Mouse (Mus musculus) NIH3T3 (cell line): ENCODE data around the gene Spem2.

Experiments used
- DNase-seq: peaks from one replicate; pipeline ENCODE4 v3.0.0-alpha.2; 2012; ENCODE audit warnings: low read depth

Gene Spem2

DNA sequence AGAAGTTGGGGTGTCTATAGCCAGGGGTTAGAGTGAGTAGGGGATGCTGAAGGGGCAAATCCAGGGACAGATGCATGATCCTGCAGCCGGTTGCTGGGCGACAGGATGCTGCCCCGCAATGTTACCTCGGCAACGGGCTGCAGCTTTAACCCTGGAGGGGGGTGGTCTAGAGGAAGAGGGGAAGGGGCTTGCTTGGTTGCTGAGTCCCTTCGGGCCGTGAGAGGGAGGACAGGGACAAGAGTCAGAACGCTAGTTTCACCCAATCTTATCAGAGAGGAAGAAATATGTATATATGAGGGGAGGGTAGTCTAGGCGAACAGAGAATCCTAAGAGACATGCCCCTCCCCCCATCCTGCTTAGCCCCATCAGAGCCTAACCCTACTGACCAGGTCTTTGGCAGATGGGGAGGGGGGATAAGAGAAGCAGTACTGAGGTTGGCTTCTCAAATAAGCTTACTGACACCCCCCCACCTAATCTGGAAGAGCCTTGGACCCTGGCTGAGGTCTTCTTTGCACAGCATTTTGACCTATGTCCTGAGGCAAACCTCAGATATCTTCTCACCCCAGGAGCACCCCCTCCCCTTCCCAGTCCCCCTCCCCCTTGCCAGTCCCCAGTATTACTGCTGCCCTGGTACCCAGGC, 17.2 kb upstream of the Spem2 start:
- no peak for DNase-seq

DNA sequence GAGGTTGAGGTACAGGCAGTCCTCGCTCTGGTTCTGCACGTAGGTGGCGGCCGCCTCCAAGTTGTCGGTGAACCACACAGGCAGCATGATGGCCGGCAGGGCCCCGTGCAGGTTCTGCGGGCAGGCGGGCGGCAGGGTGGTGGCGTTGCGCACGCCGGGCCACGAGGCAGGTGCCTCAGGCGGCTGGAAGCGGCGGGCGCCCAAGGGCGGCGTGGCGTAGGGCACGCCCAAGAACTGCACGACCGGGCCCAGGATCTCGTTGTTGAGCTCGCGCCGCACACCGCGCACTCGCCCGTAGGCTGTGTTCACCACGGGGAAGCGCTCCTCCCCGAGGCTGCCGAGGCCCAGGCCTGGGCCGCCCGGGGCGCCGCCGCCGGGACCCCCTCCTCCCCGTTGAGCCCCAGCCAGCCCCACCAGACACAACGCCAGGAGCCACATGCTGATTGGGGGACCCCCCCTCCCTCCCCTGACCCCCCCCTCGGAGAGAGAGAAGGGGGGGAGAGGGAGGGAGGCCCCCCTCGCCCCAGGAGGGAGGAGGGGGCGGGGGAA, 15.8 kb upstream of the Spem2 start:
- DNase-seq = no peak

DNA sequence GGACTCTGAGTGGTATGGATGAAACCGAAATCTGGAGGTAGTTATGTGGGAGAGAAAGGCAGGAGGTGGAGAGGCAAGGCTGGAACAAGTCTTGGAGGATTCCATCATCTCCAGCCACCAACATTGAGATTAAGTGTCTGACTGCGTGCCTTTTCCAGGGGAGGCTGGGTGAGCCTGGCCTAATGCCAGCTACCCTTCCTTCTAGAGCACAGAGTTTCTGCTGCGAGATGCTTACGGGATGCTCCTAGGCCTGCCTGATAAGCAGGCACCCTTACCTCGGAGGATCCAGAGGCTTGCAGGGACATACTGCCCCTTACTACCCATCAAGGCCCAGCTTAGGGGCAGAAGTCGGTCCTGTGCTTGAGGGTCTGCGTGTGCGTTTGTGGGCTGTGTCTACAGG, 15.3 kb upstream of the Spem2 start:
- no peak for DNase-seq

DNA sequence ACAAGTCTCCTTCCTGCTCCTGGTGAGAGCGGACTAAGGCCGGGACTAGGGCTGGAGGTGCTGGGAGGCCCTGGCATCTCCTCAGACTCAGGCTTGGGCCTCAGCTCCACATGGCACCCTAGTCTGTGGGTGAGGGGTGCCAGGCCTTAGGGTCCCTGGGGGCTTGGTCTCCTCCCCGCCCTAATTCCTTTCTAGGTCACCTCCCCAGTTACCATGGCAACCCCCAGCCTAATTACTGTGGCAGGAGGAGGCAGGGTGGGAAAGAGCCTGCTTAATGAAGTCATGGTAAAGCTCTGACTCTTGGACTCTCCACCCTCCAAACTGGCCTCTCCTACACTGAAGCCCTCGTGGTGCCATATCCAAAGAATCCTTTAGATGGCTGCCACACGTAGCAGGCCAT, 10.6 kb upstream of the Spem2 start:
- no peak for DNase-seq

GRCm38 (mm10) chr11:69823456-69823855, 5.2 kb upstream of the Spem2 start:
- no peak for DNase-seq

DNA sequence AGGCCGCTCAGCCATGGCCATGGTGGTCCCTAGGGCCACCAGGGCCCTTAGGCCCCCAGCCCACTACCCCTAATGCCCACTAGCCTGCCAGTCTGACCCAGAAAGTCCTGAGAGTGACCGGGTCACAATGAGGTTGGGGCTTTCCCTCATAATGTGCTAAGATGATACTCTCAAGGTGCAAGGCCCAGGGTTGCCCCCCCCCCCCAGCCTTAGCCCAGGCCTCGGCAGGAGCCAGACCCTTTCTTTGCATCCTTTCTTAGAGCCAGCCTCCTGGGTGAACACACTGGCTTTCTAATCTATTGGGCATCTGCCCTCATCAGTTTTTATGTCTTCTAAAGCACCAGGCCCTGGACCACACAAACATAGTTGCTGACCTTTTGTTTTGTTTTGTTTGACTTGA, 3.8 kb upstream of the Spem2 start, which contains the start of gene Spem1:
Gene Spem1, minus strand, starts transcription at position 101 of the 400 bp plus-strand sequence.
- DNase-seq = no peak

GRCm38 (mm10) chr11:69818871-69819270, 606 bp upstream of the Spem2 start:
- DNase-seq = no peak

DNA sequence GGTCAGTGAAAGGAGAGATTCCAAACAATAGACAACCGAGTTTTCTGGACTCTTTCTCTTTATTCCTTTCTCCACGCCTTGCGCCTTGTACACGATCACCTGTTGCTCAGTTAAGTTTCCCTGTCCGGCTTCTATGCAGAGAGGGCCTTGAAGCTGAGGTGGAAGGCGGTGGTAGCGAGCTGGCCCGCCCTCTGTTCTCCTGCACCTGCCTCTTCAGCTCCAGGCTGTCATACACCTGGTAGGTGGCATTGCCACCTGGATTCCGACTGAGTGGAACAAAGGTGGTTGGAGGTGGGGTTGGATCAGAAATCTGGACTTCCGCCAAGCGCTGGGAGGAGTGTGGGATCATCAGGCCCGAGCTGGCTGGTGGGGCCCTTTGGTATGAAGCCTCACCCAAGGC, 1.7 kb downstream of the Spem2 start:
- no peak for DNase-seq

DNA sequence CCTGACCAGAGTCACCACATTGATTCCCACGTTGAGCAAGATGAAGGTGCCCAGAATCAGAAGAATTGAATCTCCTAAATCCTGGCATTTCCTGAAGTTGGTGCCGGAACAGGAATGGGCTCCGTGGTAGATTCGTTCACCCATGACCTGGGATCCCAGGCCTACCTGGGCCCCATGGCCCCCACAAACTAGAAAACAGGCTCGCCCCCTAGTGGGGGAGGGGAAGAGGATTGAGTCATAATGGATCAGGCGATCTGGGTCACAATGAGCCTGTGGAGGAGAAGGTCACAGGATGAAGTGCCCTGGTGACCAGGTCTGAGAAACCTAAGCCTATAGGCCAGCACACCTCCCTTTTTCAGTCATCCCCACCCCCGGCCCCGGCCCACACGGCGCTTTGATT, 3.1 kb downstream of the Spem2 start, which contains the start of gene Gm39566:
Gene Gm39566, minus strand, starts transcription at position 144 of the 400 bp plus-strand sequence.
- DNase-seq = no peak

DNA sequence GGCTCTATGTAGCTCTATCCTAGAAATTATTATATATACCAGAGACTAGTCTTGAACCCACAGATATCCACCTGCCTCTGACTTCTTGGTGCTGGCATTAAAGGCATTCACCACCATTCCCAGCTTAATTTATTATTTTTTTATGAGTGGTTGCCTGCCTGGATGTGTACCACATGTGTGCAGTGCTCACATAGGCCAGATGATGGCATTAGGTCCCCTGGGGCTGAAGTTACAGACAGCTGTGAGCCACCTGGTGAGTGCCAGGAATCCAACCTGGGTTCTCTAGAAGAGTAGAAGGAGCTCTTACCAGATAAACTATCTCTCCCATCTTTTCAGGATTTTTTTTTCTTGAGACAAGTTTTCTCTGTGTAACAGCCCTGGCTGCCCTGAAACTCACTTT, 8.0 kb downstream of the Spem2 start:
- DNase-seq = no peak

GRCm38 (mm10) chr11:69807641-69808040, 10.6 kb downstream of the Spem2 start:
- DNase-seq = peak; percentile 58

DNA sequence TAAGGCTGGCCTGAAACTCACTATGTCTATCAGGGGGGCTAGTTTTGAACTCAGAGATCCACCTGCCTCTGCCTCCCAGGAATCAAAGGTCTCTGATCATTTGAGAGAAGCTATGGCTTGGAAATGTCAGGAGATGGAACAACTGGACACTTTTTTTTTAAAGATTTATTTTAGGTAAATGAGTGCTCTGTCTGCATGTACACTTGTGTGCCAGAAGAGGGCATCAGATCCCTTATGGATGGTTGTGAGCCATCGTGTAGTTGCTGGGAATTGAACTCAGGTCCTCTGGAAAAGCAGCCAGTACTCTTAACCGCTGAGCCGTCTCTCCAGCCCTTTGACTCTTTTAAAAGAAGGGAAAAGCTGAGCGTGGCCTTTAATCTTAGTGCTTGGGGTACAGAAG, 11.9 kb downstream of the Spem2 start:
- no peak for DNase-seq

GRCm38 (mm10) chr11:69804972-69805909, 13.0 kb downstream of the Spem2 start, which contains the start of gene Tmem102:
Gene Tmem102, minus strand, starts transcription at chr11:69805624.
- no peak for DNase-seq

DNA sequence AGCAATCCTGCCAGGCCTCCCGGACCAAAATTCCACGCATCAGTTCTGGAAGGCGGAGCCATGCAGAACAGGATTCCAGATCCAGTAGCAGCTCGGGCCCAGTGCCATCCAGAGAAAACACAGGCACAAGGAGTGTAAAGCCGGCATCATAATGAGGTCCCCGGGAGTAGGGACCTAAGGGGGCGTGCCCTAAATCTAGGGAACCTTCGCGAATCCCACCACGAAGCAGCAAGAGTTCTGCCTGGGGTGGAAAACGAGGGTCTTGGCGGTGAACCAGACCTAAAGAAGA, 13.7 kb downstream of the Spem2 start:
- no peak for DNase-seq

- DNase-seq = peak; percentile 85
These were observed 14.2 kb downstream of the Spem2 start for GRCm38 (mm10) chr11:69803786-69804651.

DNA sequence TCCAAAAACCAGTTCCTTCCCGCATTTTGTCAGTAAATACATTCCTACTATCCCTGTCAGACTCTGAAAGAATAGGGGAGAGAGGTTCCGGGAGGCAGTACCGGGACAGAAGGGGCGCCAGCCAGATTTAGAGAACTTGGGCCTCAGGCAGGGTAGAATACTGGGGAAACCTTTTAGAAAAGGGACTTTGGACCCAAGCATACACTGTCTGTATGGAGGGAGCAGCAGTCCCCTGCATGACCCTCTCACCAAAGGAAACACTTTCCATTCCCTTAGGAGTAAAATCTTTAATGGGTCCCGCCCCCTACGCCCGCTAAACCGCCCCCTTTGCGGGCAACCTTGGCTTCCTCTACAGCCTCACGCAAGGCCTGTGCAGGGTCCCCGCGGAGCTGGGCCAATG, 14.9 kb downstream of the Spem2 start:
- no peak for DNase-seq

GRCm38 (mm10) chr11:69802648-69803105, 15.6 kb downstream of the Spem2 start:
- DNase-seq = peak; percentile 58

- DNase-seq = no peak
These were observed 16.8 kb downstream of the Spem2 start, which contains the start of gene Fgf11 for GRCm38 (mm10) chr11:69801379-69801977. Gene Fgf11, minus strand, starts transcription at chr11:69801857.

GRCm38 (mm10) chr11:69800392-69801197, 17.7 kb downstream of the Spem2 start:
- peak; percentile 42 for DNase-seq

- peak; percentile 40 for DNase-seq
These were observed 18.2 kb downstream of the Spem2 start for GRCm38 (mm10) chr11:69800138-69800391.
